Mouse (Mus musculus) heart, adult 8-10 months (tissue): ENCODE measurements at regions not wholly inside any gene's neighbourhood (a gene's known extent, or its start where the extent isn't known, plus 50 kb on each side); places are given as distances from the start of the nearest gene placed in this dataset.
"Not testable (repeated sequence)": the region's sequence is repeated elsewhere in the genome, so short reads cannot be mapped to it uniquely, and the experiment has no call there.

ENCODE experiments used
- DNase-seq: peaks from one replicate; pipeline ENCODE4 v3.0.0; 2022; ENCODE audit warnings: low spot score

GRCm38 (mm10) chr5:81878563-81878962, 858.6 kb downstream of the Adgrl3 start:
- DNase-seq = no peak

GRCm38 (mm10) chr5:81893358-81893757, 873.4 kb downstream of the Adgrl3 start:
- DNase-seq = no peak

GRCm38 (mm10) chr5:81909368-81909767, 889.4 kb downstream of the Adgrl3 start:
- no peak for DNase-seq

GRCm38 (mm10) chr5:81909964-81910363, 890.0 kb downstream of the Adgrl3 start:
- DNase-seq = peak; percentile 3

GRCm38 (mm10) chr5:81916667-81917066, 896.7 kb downstream of the Adgrl3 start:
- no peak for DNase-seq

- no peak for DNase-seq
These were observed 920.9 kb downstream of the Adgrl3 start for GRCm38 (mm10) chr5:81940798-81941197.

- no peak for DNase-seq
These were observed 950.0 kb downstream of the Adgrl3 start for GRCm38 (mm10) chr5:81969685-81970524.

- no peak for DNase-seq
These were observed 950.6 kb downstream of the Adgrl3 start for GRCm38 (mm10) chr5:81970525-81971011.

- no peak for DNase-seq
These were observed 956.6 kb downstream of the Adgrl3 start for GRCm38 (mm10) chr5:81976515-81976914.

- DNase-seq = no peak
These were observed 963.4 kb downstream of the Adgrl3 start for GRCm38 (mm10) chr5:81983351-81983750.

- no peak for DNase-seq
These were observed 968.1 kb downstream of the Adgrl3 start for GRCm38 (mm10) chr5:81988069-81988468.

- DNase-seq = no peak
These were observed 988.0 kb downstream of the Adgrl3 start for GRCm38 (mm10) chr5:82007955-82008354.

- no peak for DNase-seq
These were observed 1004.2 kb downstream of the Adgrl3 start for GRCm38 (mm10) chr5:82024126-82024525.

- peak; percentile 31 for DNase-seq
These were observed 1014.8 kb downstream of the Adgrl3 start for GRCm38 (mm10) chr5:82034776-82035175.

GRCm38 (mm10) chr5:82046106-82046505, 1026.2 kb downstream of the Adgrl3 start:
- no peak for DNase-seq

- no peak for DNase-seq
These were observed 1039.3 kb downstream of the Adgrl3 start for GRCm38 (mm10) chr5:82059108-82059838.

- no peak for DNase-seq
These were observed 1040.7 kb downstream of the Adgrl3 start for GRCm38 (mm10) chr5:82060679-82061078.

GRCm38 (mm10) chr5:82069221-82069620, 1049.3 kb downstream of the Adgrl3 start:
- not testable (repeated sequence) for DNase-seq

- no peak for DNase-seq
These were observed 1069.5 kb downstream of the Adgrl3 start for GRCm38 (mm10) chr5:82089401-82089800.

GRCm38 (mm10) chr5:82103056-82103807, 1083.3 kb downstream of the Adgrl3 start:
- DNase-seq = no peak

GRCm38 (mm10) chr5:82103857-82104256, 1083.9 kb downstream of the Adgrl3 start:
- DNase-seq = no peak

GRCm38 (mm10) chr5:82125921-82126459, 1106.1 kb downstream of the Adgrl3 start:
- DNase-seq = no peak
